Mouse (Mus musculus): ENCODE data around the gene Mrpl37. TPM values are rescaled to one million over a fixed set of nuclear protein-coding genes. Genes with fewer than 3 reads are reported as not detected.

Mrpl37 gene
- polyA plus RNA-seq, 1 experiment from 2014 or later, result 110 TPM

- no peak overlapping the region for H3K4me3 ChIP-seq (ENCODE audit: low read depth, low read length)
- no peak overlapping the region for H3K4me2 ChIP-seq (replicated peaks; ENCODE audit: low read depth, low read length)
- H3K9me3 ChIP-seq (ENCODE audit: control insufficient read depth, low read depth, low read length), result no peaks in the 10 kb centered on the region
- no peaks in the 10 kb centered on the region for H3K4me1 ChIP-seq (ENCODE audit: control insufficient read depth, insufficient read depth, low read length)
- no peak overlapping the region for H3K27ac ChIP-seq (ENCODE audit: low read length)
- no peaks in the 10 kb centered on the region for H3K36me3 ChIP-seq (ENCODE audit: control insufficient read depth, insufficient read depth, low read length)
- WGBS, result 88% methylated on average over 3 of the region's 3 CpGs
- no peak overlapping the region for H3K9ac ChIP-seq (replicated peaks; ENCODE audit: low read depth, low read length)
- H3K27me3 ChIP-seq (ENCODE audit: control insufficient read depth, insufficient read depth, low read length), result no peaks in the 10 kb centered on the region
- no peak for ATAC-seq (ENCODE audit: insufficient number of reproducible peaks, insufficient read depth, low FRiP score, low read depth)
Measured at GRCm38 (mm10) chr4:107082185-107082584, 15.5 kb upstream of the Mrpl37 start.

- no peaks in the 10 kb centered on the region for H3K9me3 ChIP-seq (ENCODE audit: control insufficient read depth, low read depth, low read length)
- H3K9ac ChIP-seq (replicated peaks; ENCODE audit: low read depth, low read length), result no peak overlapping the region
- no peak overlapping the region for H3K27ac ChIP-seq (ENCODE audit: low read length)
- H3K36me3 ChIP-seq (ENCODE audit: control insufficient read depth, insufficient read depth, low read length), result no peaks in the 10 kb centered on the region
- no peak overlapping the region for H3K4me2 ChIP-seq (replicated peaks; ENCODE audit: low read depth, low read length)
- no peak overlapping the region for H3K4me3 ChIP-seq (ENCODE audit: low read depth, low read length)
- no peak for ATAC-seq (ENCODE audit: insufficient number of reproducible peaks, insufficient read depth, low FRiP score, low read depth)
- 0 out of 2 replicates have a peak, but pooled peaks cover 3% of the 10 kb centered on the region for H3K4me1 ChIP-seq (ENCODE audit: control insufficient read depth, insufficient read depth, low read length)
- H3K27me3 ChIP-seq (ENCODE audit: control insufficient read depth, insufficient read depth, low read length), result no peaks in the 10 kb centered on the region
Measured at GRCm38 (mm10) chr4:107079716-107080115, 13.0 kb upstream of the Mrpl37 start.

GRCm38 (mm10) chr4:107078894-107079293 lies 12.2 kb upstream of the Mrpl37 start:
- H3K9ac ChIP-seq (replicated peaks; ENCODE audit: low read depth, low read length), result no peak overlapping the region
- no peak overlapping the region for H3K4me3 ChIP-seq (ENCODE audit: low read depth, low read length)
- WGBS, result 83% methylated on average over 4 of the region's 4 CpGs
- 0 out of 2 replicates have a peak, but pooled peaks cover 3% of the 10 kb centered on the region for H3K4me1 ChIP-seq (ENCODE audit: control insufficient read depth, insufficient read depth, low read length)
- no peaks in the 10 kb centered on the region for H3K27me3 ChIP-seq (ENCODE audit: control insufficient read depth, insufficient read depth, low read length)
- ATAC-seq (ENCODE audit: insufficient number of reproducible peaks, insufficient read depth, low FRiP score, low read depth), result 0 out of 2 replicates have a peak, but pooled peaks have one; percentile 28
- no peaks in the 10 kb centered on the region for H3K9me3 ChIP-seq (ENCODE audit: control insufficient read depth, low read depth, low read length)
- H3K36me3 ChIP-seq (ENCODE audit: control insufficient read depth, insufficient read depth, low read length), result no peaks in the 10 kb centered on the region
- no peak overlapping the region for H3K27ac ChIP-seq (ENCODE audit: low read length)
- no peak overlapping the region for H3K4me2 ChIP-seq (replicated peaks; ENCODE audit: low read depth, low read length)

GRCm38 (mm10) chr4:107075456-107075855 lies 8.8 kb upstream of the Mrpl37 start:
- no peaks in the 10 kb centered on the region for H3K36me3 ChIP-seq (ENCODE audit: control insufficient read depth, insufficient read depth, low read length)
- no peak for ATAC-seq (ENCODE audit: insufficient number of reproducible peaks, insufficient read depth, low FRiP score, low read depth)
- no peaks in the 10 kb centered on the region for H3K27me3 ChIP-seq (ENCODE audit: control insufficient read depth, insufficient read depth, low read length)
- WGBS, result 38% methylated on average over 5 of the region's 5 CpGs
- no peak overlapping the region for H3K9ac ChIP-seq (replicated peaks; ENCODE audit: low read depth, low read length)
- H3K4me1 ChIP-seq (ENCODE audit: control insufficient read depth, insufficient read depth, low read length), result 0 out of 2 replicates have a peak, but pooled peaks cover 3% of the 10 kb centered on the region
- no peaks in the 10 kb centered on the region for H3K9me3 ChIP-seq (ENCODE audit: control insufficient read depth, low read depth, low read length)
- no peak overlapping the region for H3K4me2 ChIP-seq (replicated peaks; ENCODE audit: low read depth, low read length)
- H3K27ac ChIP-seq (ENCODE audit: low read length), result peak overlapping the region; percentile 36; the same call in 1 of the 2 replicates
- no peak overlapping the region for H3K4me3 ChIP-seq (ENCODE audit: low read depth, low read length)

GRCm38 (mm10) chr4:107072343-107072742 lies 5.7 kb upstream of the Mrpl37 start:
- Histone ChIP-seq H3K27me3 (ENCODE audit: control insufficient read depth, insufficient read depth, low read length) (no peaks in the 10 kb centered on the region), H3K4me3 (ENCODE audit: low read depth, low read length) (no peak overlapping the region), H3K9me3 (ENCODE audit: control insufficient read depth, low read depth, low read length) (no peaks in the 10 kb centered on the region), H3K27ac (ENCODE audit: low read length) (no peak overlapping the region), H3K4me1 (ENCODE audit: control insufficient read depth, insufficient read depth, low read length) (peaks cover 7% of the 10 kb centered on the region; the same call in 1 of the 2 replicates), H3K36me3 (ENCODE audit: control insufficient read depth, insufficient read depth, low read length) (no peaks in the 10 kb centered on the region), H3K4me2 (replicated peaks; ENCODE audit: low read depth, low read length) (no peak overlapping the region), H3K9ac (replicated peaks; ENCODE audit: low read depth, low read length) (no peak overlapping the region)
- no peak for ATAC-seq (ENCODE audit: insufficient number of reproducible peaks, insufficient read depth, low FRiP score, low read depth)
- 83% methylated on average over 9 of the region's 9 CpGs for WGBS

- Histone ChIP-seq H3K36me3 (ENCODE audit: control insufficient read depth, insufficient read depth, low read length) (peaks cover 12% of the 10 kb centered on the region), H3K4me2 (replicated peaks; ENCODE audit: low read depth, low read length) (peak overlapping the region; percentile 99), H3K9ac (replicated peaks; ENCODE audit: low read depth, low read length) (peak overlapping the region; percentile 61), H3K4me3 (ENCODE audit: low read depth, low read length) (peak overlapping the region; percentile 94), H3K27me3 (ENCODE audit: control insufficient read depth, insufficient read depth, low read length) (no peaks in the 10 kb centered on the region), H3K27ac (ENCODE audit: low read length) (peak overlapping the region; percentile 48; the same call in 1 of the 2 replicates), H3K9me3 (ENCODE audit: control insufficient read depth, low read depth, low read length) (no peaks in the 10 kb centered on the region), H3K4me1 (ENCODE audit: control insufficient read depth, insufficient read depth, low read length) (peaks cover 12% of the 10 kb centered on the region)
- WGBS, result 5% methylated on average over 33 of the region's 33 CpGs
- peak; percentile 34 for ATAC-seq (ENCODE audit: insufficient number of reproducible peaks, insufficient read depth, low FRiP score, low read depth)
Measured at GRCm38 (mm10) chr4:107067151-107067840, 628 bp upstream of the Mrpl37 start.

- Histone ChIP-seq H3K4me2 (replicated peaks; ENCODE audit: low read depth, low read length) (no peak overlapping the region), H3K4me1 (ENCODE audit: control insufficient read depth, insufficient read depth, low read length) (peaks cover 12% of the 10 kb centered on the region), H3K27ac (ENCODE audit: low read length) (no peak overlapping the region), H3K27me3 (ENCODE audit: control insufficient read depth, insufficient read depth, low read length) (no peaks in the 10 kb centered on the region), H3K4me3 (ENCODE audit: low read depth, low read length) (no peak overlapping the region), H3K36me3 (ENCODE audit: control insufficient read depth, insufficient read depth, low read length) (peaks cover 36% of the 10 kb centered on the region), H3K9me3 (ENCODE audit: control insufficient read depth, low read depth, low read length) (no peaks in the 10 kb centered on the region), H3K9ac (replicated peaks; ENCODE audit: low read depth, low read length) (no peak overlapping the region)
- 86% methylated on average over 5 of the region's 5 CpGs for WGBS
- no peak for ATAC-seq (ENCODE audit: insufficient number of reproducible peaks, insufficient read depth, low FRiP score, low read depth)
Measured at GRCm38 (mm10) chr4:107064394-107065098, 2.1 kb downstream of the Mrpl37 start.

GRCm38 (mm10) chr4:107063214-107063613 lies 3.5 kb downstream of the Mrpl37 start:
- ATAC-seq (ENCODE audit: insufficient number of reproducible peaks, insufficient read depth, low FRiP score, low read depth), result no peak
- H3K27me3 ChIP-seq (ENCODE audit: control insufficient read depth, insufficient read depth, low read length), result no peaks in the 10 kb centered on the region
- H3K36me3 ChIP-seq (ENCODE audit: control insufficient read depth, insufficient read depth, low read length), result peaks cover 42% of the 10 kb centered on the region
- no peak overlapping the region for H3K27ac ChIP-seq (ENCODE audit: low read length)
- H3K9ac ChIP-seq (replicated peaks; ENCODE audit: low read depth, low read length), result no peak overlapping the region
- H3K4me3 ChIP-seq (ENCODE audit: low read depth, low read length), result no peak overlapping the region
- H3K9me3 ChIP-seq (ENCODE audit: control insufficient read depth, low read depth, low read length), result no peaks in the 10 kb centered on the region
- no peak overlapping the region for H3K4me2 ChIP-seq (replicated peaks; ENCODE audit: low read depth, low read length)
- WGBS, result 85% methylated on average over 3 of the region's 3 CpGs
- H3K4me1 ChIP-seq (ENCODE audit: control insufficient read depth, insufficient read depth, low read length), result peaks cover 12% of the 10 kb centered on the region
